7 mouse cellular contexts compared by ENCODE assay signal in genomic region chrX:59134166-59134861, GRCm38 (mm10).
A peak's percentile ranks its signal among the peaks of the same experiment; 100 is the strongest.
DNase-seq lines count a peak whose midpoint lies in the region; ATAC-seq and TF ChIP-seq lines count a peak whose summit lies in the region.

No protein-coding gene starts in this region.

- ATAC-seq in CD4-positive, CD25-positive, alpha-beta regulatory T cell, adult 4 months, result peak; percentile 58
- peak; percentile 52 for ATAC-seq in embryonic facial prominence, embryonic 12.5 days (ENCODE audit: insufficient number of reproducible peaks, insufficient read depth, low FRiP score, low TSS enrichment)
- ATAC-seq in midbrain, embryonic 11.5 days (ENCODE audit: low FRiP score), result peak; percentile 82

- peak; percentile 46 for DNase-seq in T-cell, adult 2 months (ENCODE audit: low spot score)
- DNase-seq in heart, postnatal 10 days, result peak; percentile 13 to 18
- DNase-seq in layer of hippocampus, postnatal 10 days (ENCODE audit: low spot score in 2 of 2), result peak; percentile 38 to 50
- DNase-seq in midbrain, embryonic 11.5 days (ENCODE audit: low spot score, missing footprints), result peak; percentile 89

- no peak for TF ChIP-seq POLR2A in small intestine, adult 2 months (IDR thresholded peaks at IDR 0.05; ENCODE audit: low read depth, low read length)

- no peaks in the 10 kb centered on the region for H3K4me1 ChIP-seq in embryonic facial prominence, embryonic 12.5 days
- H3K4me1 ChIP-seq in midbrain, embryonic 11.5 days (ENCODE audit: control insufficient read depth, insufficient read depth, low read length), result no peaks in the 10 kb centered on the region
- no peaks in the 10 kb centered on the region for H3K4me1 ChIP-seq in small intestine, adult 2 months (ENCODE audit: control insufficient read depth, insufficient read depth, insufficient read length, low read length)

- H3K27me3 ChIP-seq in embryonic facial prominence, embryonic 12.5 days, result peaks cover 12% of the 10 kb centered on the region; the same call in 1 of the 2 replicates
- no peaks in the 10 kb centered on the region for H3K27me3 ChIP-seq in midbrain, embryonic 11.5 days (ENCODE audit: control insufficient read depth, insufficient read depth, low read length)
- H3K27me3 ChIP-seq in small intestine, adult 2 months (ENCODE audit: control insufficient read depth, insufficient read depth, low read length), result 0 out of 2 replicates have a peak, but pooled peaks cover 2% of the 10 kb centered on the region

- H3K4me2 ChIP-seq in embryonic facial prominence, embryonic 12.5 days (replicated peaks), result peak overlapping the region; percentile 63
- peak overlapping the region; percentile 56 for H3K4me2 ChIP-seq in midbrain, embryonic 11.5 days

- no peaks in the 10 kb centered on the region for H3K36me3 ChIP-seq in embryonic facial prominence, embryonic 12.5 days
- H3K36me3 ChIP-seq in midbrain, embryonic 11.5 days (ENCODE audit: control insufficient read depth, insufficient read depth, low read length), result no peaks in the 10 kb centered on the region
- H3K36me3 ChIP-seq in small intestine, adult 2 months (ENCODE audit: control insufficient read depth, insufficient read depth, low read length), result no peaks in the 10 kb centered on the region

- no peaks in the 10 kb centered on the region for H3K9me3 ChIP-seq in embryonic facial prominence, embryonic 12.5 days
- no peaks in the 10 kb centered on the region for H3K9me3 ChIP-seq in midbrain, embryonic 11.5 days (ENCODE audit: control insufficient read depth, low read length)

- intact Hi-C loops in heart, postnatal 10 days (cut with DNase I), result loop anchor here (10.0 kb wide), 2 partner anchors 320 to 510 kb away; no protein-coding TSS in a partner anchor

- 21% methylated on average over 61 of the region's 75 CpGs for WGBS in embryonic facial prominence, embryonic 12.5 days
- WGBS in midbrain, embryonic 11.5 days, result 21% methylated on average over 51 of the region's 75 CpGs
- 14% methylated on average over 57 of the region's 75 CpGs for WGBS in small intestine, adult 2 months

- no peak for TF ChIP-seq CTCF in small intestine, adult 2 months (IDR thresholded peaks at IDR 0.05; ENCODE audit: extremely low read depth, insufficient read length, insufficient replicate concordance, low read depth, low read length)

- peak overlapping the region; percentile 53 for H3K4me3 ChIP-seq in embryonic facial prominence, embryonic 12.5 days
- peak overlapping the region; percentile 54 for H3K4me3 ChIP-seq in midbrain, embryonic 11.5 days (ENCODE audit: low read depth, low read length)
- peak overlapping the region; percentile 55 for H3K4me3 ChIP-seq in small intestine, adult 2 months (ENCODE audit: low read depth, low read length)

- H3K27ac ChIP-seq in embryonic facial prominence, embryonic 12.5 days, result no peak overlapping the region
- H3K27ac ChIP-seq in midbrain, embryonic 11.5 days (ENCODE audit: low read depth, low read length), result no peak overlapping the region
- no peak overlapping the region for H3K27ac ChIP-seq in small intestine, adult 2 months (ENCODE audit: insufficient read depth, low read depth, low read length)

- peak overlapping the region; percentile 49 for H3K9ac ChIP-seq in embryonic facial prominence, embryonic 12.5 days
- peak overlapping the region; percentile 68 for H3K9ac ChIP-seq in midbrain, embryonic 11.5 days (ENCODE audit: low read length)

Comparison
In these comparisons a context has a peak if more than half of its experiments do, and no peak if none do; other contexts are left out.
1. DNase-seq: peak in every context shown above with its lines; median percentile 89 in midbrain, embryonic 11.5 days; 46 in T-cell, adult 2 months; 44 in layer of hippocampus, postnatal 10 days; 16 in heart, postnatal 10 days.